Mouse (Mus musculus) CD4-positive, CD25-positive, alpha-beta regulatory T cell, adult 4 months (primary cell): ENCODE results near the gene Eml1. TPM values are rescaled to one million over a fixed set of nuclear protein-coding genes. Genes with fewer than 3 reads are reported as not detected.

ENCODE experiments used
- ATAC-seq: one replicate; pipeline ENCODE4 v1.8.0; 2017
- polyA plus RNA-seq, 2 experiments: library from polyadenylated mRNA; unstranded; fragments of 100-300 nt; shearing (Covaris generic); gene quantifications; one replicate each; pipeline ENCODE4 v1.2.1; 2017

Gene Eml1
- polyA plus RNA-seq, 2 experiments from 2014 or later: 0.32 TPM; not detected in 1

- ATAC-seq: no peak
Observed at GRCm38 (mm10) chr12:108374689-108375088, 3.9 kb downstream of the Eml1 start.

- no peak for ATAC-seq
Observed at GRCm38 (mm10) chr12:108378379-108379133, 7.8 kb downstream of the Eml1 start.

- no peak for ATAC-seq
Observed at GRCm38 (mm10) chr12:108386476-108387232, 15.9 kb downstream of the Eml1 start.

- ATAC-seq: no peak
Observed at GRCm38 (mm10) chr12:108389718-108390117, 19.0 kb downstream of the Eml1 start.

- no peak for ATAC-seq
Observed at GRCm38 (mm10) chr12:108392254-108393044, 21.7 kb downstream of the Eml1 start.

GRCm38 (mm10) chr12:108393082-108393481 lies 22.3 kb downstream of the Eml1 start:
- no peak for ATAC-seq

- no peak for ATAC-seq
Observed at GRCm38 (mm10) chr12:108393637-108394036, 22.9 kb downstream of the Eml1 start.

GRCm38 (mm10) chr12:108394534-108395284 lies 24.0 kb downstream of the Eml1 start:
- no peak for ATAC-seq

- no peak for ATAC-seq
Observed at GRCm38 (mm10) chr12:108395285-108395660, 24.5 kb downstream of the Eml1 start.

GRCm38 (mm10) chr12:108396081-108396947 lies 25.6 kb downstream of the Eml1 start:
- ATAC-seq: no peak

GRCm38 (mm10) chr12:108398681-108399080 lies 27.9 kb downstream of the Eml1 start:
- no peak for ATAC-seq

- ATAC-seq: no peak
Observed at GRCm38 (mm10) chr12:108399191-108399590, 28.4 kb downstream of the Eml1 start.

- ATAC-seq: no peak
Observed at GRCm38 (mm10) chr12:108400951-108401350, 30.2 kb downstream of the Eml1 start.

- ATAC-seq: no peak
Observed at GRCm38 (mm10) chr12:108403957-108404356, 33.2 kb downstream of the Eml1 start.

GRCm38 (mm10) chr12:108409100-108409499 lies 38.3 kb downstream of the Eml1 start:
- no peak for ATAC-seq

GRCm38 (mm10) chr12:108410416-108411208 lies 39.9 kb downstream of the Eml1 start:
- ATAC-seq: no peak

GRCm38 (mm10) chr12:108414932-108415331 lies 44.2 kb downstream of the Eml1 start:
- no peak for ATAC-seq

- ATAC-seq: no peak
Observed at GRCm38 (mm10) chr12:108419570-108419969, 48.8 kb downstream of the Eml1 start.

GRCm38 (mm10) chr12:108421477-108421876 lies 50.7 kb downstream of the Eml1 start:
- ATAC-seq: no peak

GRCm38 (mm10) chr12:108422495-108422857 lies 51.7 kb downstream of the Eml1 start:
- ATAC-seq: no peak
